Mouse (Mus musculus) stomach, embryonic 16.5 days (tissue): ENCODE measurements around the gene Nupr1l. TPM values are rescaled to one million over a fixed set of nuclear protein-coding genes. Genes with fewer than 3 reads are reported as not detected.
"Not testable (repeated sequence)": the region's sequence is repeated elsewhere in the genome, so short reads cannot be mapped to it uniquely, and the experiment has no call there.

ENCODE experiments used
- ATAC-seq: fragments of 200-750 bp; cut with Nextera tagmentation; 2 replicates; pipeline ENCODE4 v1.8.0; 2017; ENCODE audit warnings: moderate number of reproducible peaks, moderate TSS enrichment; ENCODE audit not compliant: insufficient read depth, low FRiP score
- H3K27ac ChIP-seq: fragments of 300-500 bp; sonication (generic); 2 replicates; pipeline ENCODE4 v1.5.1; 2014; ENCODE audit warnings: low read length
- H3K27me3 ChIP-seq: fragments of 300-500 bp; sonication (generic); 2 replicates; pipeline ENCODE4 v1.6.1; 2014; ENCODE audit warnings: low read length, control low read depth, mixed read lengths; ENCODE audit not compliant: control insufficient read depth, insufficient read depth
- H3K36me3 ChIP-seq: fragments of 300-500 bp; sonication (generic); 2 replicates; pipeline ENCODE4 v1.6.1; 2014; ENCODE audit warnings: low read length; ENCODE audit not compliant: control insufficient read depth, insufficient read depth
- H3K4me1 ChIP-seq: fragments of 300-500 bp; sonication (generic); 2 replicates; pipeline ENCODE4 v1.6.1; 2014; ENCODE audit warnings: low read length, control low read depth, mixed read lengths; ENCODE audit not compliant: control insufficient read depth, insufficient read depth
- H3K4me2 ChIP-seq: fragments of 300-500 bp; sonication (generic); 2 replicates; pipeline ENCODE4 v1.6.1; 2014; ENCODE audit warnings: low read depth, low read length, mixed read lengths
- H3K4me3 ChIP-seq: fragments of 300-500 bp; sonication (generic); replicated peaks from 2 replicates; pipeline ENCODE4 v1.5.1; 2014; ENCODE audit warnings: mild to moderate bottlenecking, low read length
- H3K9ac ChIP-seq: fragments of 300-500 bp; sonication (generic); 2 replicates; pipeline ENCODE4 v1.6.1; 2014; ENCODE audit warnings: low read length
- H3K9me3 ChIP-seq: fragments of 300-500 bp; sonication (generic); replicated peaks from 2 replicates; pipeline ENCODE4 v1.6.1; 2016; ENCODE audit warnings: low read length, control low read depth; ENCODE audit not compliant: control insufficient read depth
- WGBS: fragments of 180-500 bp; shearing (Covaris S2); extraction: QIAGEN DNeasy Blood & Tissue Kit; methylation state at CpG from one replicate; pipeline ENCODE4 v1.1.7; 2014; 5-methylcytosine and 5-hydroxymethylcytosine counted together
- polyA plus RNA-seq: library from polyadenylated mRNA; unstranded; fragments of >200 nt; fragmentation: Nextera tagmentation; extraction: Ambion mirVana; gene quantifications from 2 replicates; pipeline ENCODE4 v1.2.1, GENCODE M21; 2015

The Nupr1l gene
- polyA plus RNA-seq, 1 experiment from 2014 or later = 2.7 TPM

GRCm38 (mm10) chr5:129924820-129925452 lies 16.6 kb downstream of the Nupr1l start:
- H3K4me1 ChIP-seq = no peaks in the 10 kb centered on the region
- no peak overlapping the region for H3K4me3 ChIP-seq
- no peaks in the 10 kb centered on the region for H3K9me3 ChIP-seq
- H3K4me2 ChIP-seq = no peak overlapping the region
- H3K36me3 ChIP-seq = no peaks in the 10 kb centered on the region
- H3K27ac ChIP-seq = no peak overlapping the region
- no peaks in the 10 kb centered on the region for H3K27me3 ChIP-seq
- 81% methylated on average over 8 of the region's 8 CpGs for WGBS
- no peak for ATAC-seq
- H3K9ac ChIP-seq = no peak overlapping the region

DNA sequence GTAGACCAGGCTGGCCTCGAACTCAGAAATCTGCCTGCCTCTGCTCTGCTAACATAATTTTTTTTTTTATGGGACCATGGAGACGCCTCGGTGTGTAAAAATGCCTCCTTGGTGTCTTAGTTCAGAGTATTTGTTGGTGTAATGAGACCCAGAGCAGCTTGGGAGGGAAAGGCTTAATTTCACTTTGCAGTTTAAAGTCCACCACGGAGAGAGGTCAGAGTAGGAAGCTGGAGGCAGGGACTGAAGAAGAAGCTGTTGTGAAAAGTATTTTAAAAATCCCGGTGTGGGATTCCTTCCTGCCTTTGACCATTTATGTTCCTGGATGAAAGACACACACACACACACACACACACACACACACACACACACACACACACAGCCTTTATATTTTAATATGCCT lies 17.6 kb downstream of the Nupr1l start:
- no peaks in the 10 kb centered on the region for H3K36me3 ChIP-seq
- no peak overlapping the region for H3K4me3 ChIP-seq
- H3K27me3 ChIP-seq = no peaks in the 10 kb centered on the region
- 70% methylated on average over 5 of the region's 5 CpGs for WGBS
- H3K9me3 ChIP-seq = no peaks in the 10 kb centered on the region
- H3K4me1 ChIP-seq = no peaks in the 10 kb centered on the region
- no peak overlapping the region for H3K27ac ChIP-seq
- ATAC-seq = no peak
- H3K9ac ChIP-seq = no peak overlapping the region
- no peak overlapping the region for H3K4me2 ChIP-seq

- Histone ChIP-seq H3K27ac (no peak overlapping the region), H3K4me1 (no peaks in the 10 kb centered on the region), H3K36me3 (no peaks in the 10 kb centered on the region), H3K27me3 (no peaks in the 10 kb centered on the region), H3K9me3 (no peaks in the 10 kb centered on the region), H3K4me3 (no peak overlapping the region), H3K9ac (no peak overlapping the region), H3K4me2 (no peak overlapping the region)
- no peak for ATAC-seq
- WGBS = 34% methylated on average over 9 of the region's 9 CpGs
These were observed 21.9 kb downstream of the Nupr1l start for GRCm38 (mm10) chr5:129929924-129930855.

GRCm38 (mm10) chr5:129936941-129937340 lies 28.6 kb downstream of the Nupr1l start:
- no peaks in the 10 kb centered on the region for H3K9me3 ChIP-seq
- WGBS = 54% methylated on average over 4 of the region's 4 CpGs
- no peak for ATAC-seq
- no peaks in the 10 kb centered on the region for H3K4me1 ChIP-seq
- no peak overlapping the region for H3K27ac ChIP-seq
- no peaks in the 10 kb centered on the region for H3K36me3 ChIP-seq
- H3K4me3 ChIP-seq = no peak overlapping the region
- H3K9ac ChIP-seq = no peak overlapping the region
- H3K27me3 ChIP-seq = no peaks in the 10 kb centered on the region
- no peak overlapping the region for H3K4me2 ChIP-seq

GRCm38 (mm10) chr5:129940281-129940680 lies 31.9 kb downstream of the Nupr1l start:
- H3K36me3 ChIP-seq = no peaks in the 10 kb centered on the region
- ATAC-seq = no peak
- no peak overlapping the region for H3K4me2 ChIP-seq
- H3K9ac ChIP-seq = no peak overlapping the region
- peaks cover 4% of the 10 kb centered on the region; the same call in 1 of the 2 replicates for H3K4me1 ChIP-seq
- no peaks in the 10 kb centered on the region for H3K9me3 ChIP-seq
- no peak overlapping the region for H3K27ac ChIP-seq
- WGBS = 53% methylated on average over 2 of the region's 2 CpGs
- no peak overlapping the region for H3K4me3 ChIP-seq
- no peaks in the 10 kb centered on the region for H3K27me3 ChIP-seq

DNA sequence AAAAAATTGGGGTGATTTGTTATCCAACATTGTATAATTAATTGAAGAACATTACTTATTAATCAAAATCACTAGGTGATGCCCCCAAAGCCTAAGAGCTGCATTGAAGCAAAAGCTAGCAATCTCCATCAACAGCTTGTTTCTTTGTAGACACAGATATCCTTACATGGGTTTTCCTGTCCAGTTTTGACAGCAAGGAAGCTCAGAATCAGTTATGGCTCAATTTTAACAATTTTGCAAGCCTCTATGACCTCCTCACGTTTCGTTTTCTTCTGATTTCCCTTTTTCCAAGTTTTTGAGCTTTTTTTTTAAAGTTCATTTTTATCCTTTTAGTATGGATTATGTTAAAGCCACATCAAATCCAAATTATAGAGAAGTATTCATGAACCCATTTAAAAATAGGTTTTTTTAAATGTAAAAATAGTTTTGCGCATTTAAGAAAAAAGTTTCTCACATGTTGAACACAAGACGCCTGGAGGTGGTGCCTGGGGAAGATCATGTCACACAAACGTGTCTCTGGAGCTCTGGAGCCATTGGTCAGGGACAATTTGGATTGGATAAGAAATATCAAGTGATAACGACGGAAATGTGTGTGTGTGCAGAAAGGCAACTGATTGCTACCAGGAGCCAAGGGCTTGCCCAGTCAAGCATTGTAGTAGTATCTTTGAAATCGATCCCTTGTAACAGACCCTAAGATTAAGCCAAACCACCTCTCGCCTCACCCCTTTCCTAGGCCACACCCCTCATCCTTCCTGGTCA lies 32.6 kb downstream of the Nupr1l start:
- H3K27ac ChIP-seq = 0 out of 2 replicates have a peak overlapping the region, but pooled peaks have one; percentile 25
- H3K9me3 ChIP-seq = no peaks in the 10 kb centered on the region
- 5% methylated on average over 9 of the region's 9 CpGs for WGBS
- H3K4me3 ChIP-seq = peak overlapping the region; percentile 54
- H3K4me2 ChIP-seq = peak overlapping the region; percentile 58
- peaks cover 4% of the 10 kb centered on the region; the same call in 1 of the 2 replicates for H3K4me1 ChIP-seq
- no peaks in the 10 kb centered on the region for H3K27me3 ChIP-seq
- ATAC-seq = no peak; the same call in 1 of the 2 replicates
- H3K36me3 ChIP-seq = no peaks in the 10 kb centered on the region
- 0 out of 2 replicates have a peak overlapping the region, but pooled peaks have one; percentile 47 for H3K9ac ChIP-seq

GRCm38 (mm10) chr5:129941495-129942045 lies 33.2 kb downstream of the Nupr1l start, which contains the start of gene Vkorc1l1:
Gene Vkorc1l1, plus strand, starts transcription at chr5:129941970.
- WGBS = under 1% methylated on average over 51 of the region's 59 CpGs
- H3K9me3 ChIP-seq = no peaks in the 10 kb centered on the region
- H3K36me3 ChIP-seq = no peaks in the 10 kb centered on the region
- peaks cover 4% of the 10 kb centered on the region; the same call in 1 of the 2 replicates for H3K4me1 ChIP-seq
- H3K4me2 ChIP-seq = peak within 1 kb of the TSS; percentile 89
- peak within 1 kb of the TSS; percentile 89 for H3K4me3 ChIP-seq
- H3K27ac ChIP-seq = peak within 1 kb of the TSS; percentile 70
- no peaks in the 10 kb centered on the region for H3K27me3 ChIP-seq
- peak within 1 kb of the TSS; percentile 94 for H3K9ac ChIP-seq
- ATAC-seq = peak; percentile 99

- not testable (repeated sequence) for H3K9me3 ChIP-seq, H3K4me1 ChIP-seq, H3K27me3 ChIP-seq, H3K36me3 ChIP-seq
- WGBS = under 1% methylated on average over 52 of the region's 82 CpGs
- Histone ChIP-seq H3K4me3 (peak overlapping the region; percentile 89), H3K4me2 (peak overlapping the region; percentile 89), H3K27ac (peak overlapping the region; percentile 70), H3K9ac (peak overlapping the region; percentile 94)
- ATAC-seq = peak; percentile 14
These were observed 34.0 kb downstream of the Nupr1l start for GRCm38 (mm10) chr5:129942073-129942939.
